Mouse (Mus musculus) urinary bladder, postnatal 0 days (tissue): ENCODE results near the gene Dupd1. TPM values are rescaled to one million over a fixed set of nuclear protein-coding genes. Genes with fewer than 3 reads are reported as not detected.

ENCODE experiments used
- polyA plus RNA-seq: library from polyadenylated mRNA; unstranded; fragments of >200 nt; fragmentation: Nextera tagmentation; extraction: Ambion mirVana; gene quantifications from 2 replicates; pipeline ENCODE4 v1.2.1, GENCODE M21; 2015

Gene Dupd1
- polyA plus RNA-seq = 0.17 TPM in 1 of 2 replicates, not detected in the other

DNA sequence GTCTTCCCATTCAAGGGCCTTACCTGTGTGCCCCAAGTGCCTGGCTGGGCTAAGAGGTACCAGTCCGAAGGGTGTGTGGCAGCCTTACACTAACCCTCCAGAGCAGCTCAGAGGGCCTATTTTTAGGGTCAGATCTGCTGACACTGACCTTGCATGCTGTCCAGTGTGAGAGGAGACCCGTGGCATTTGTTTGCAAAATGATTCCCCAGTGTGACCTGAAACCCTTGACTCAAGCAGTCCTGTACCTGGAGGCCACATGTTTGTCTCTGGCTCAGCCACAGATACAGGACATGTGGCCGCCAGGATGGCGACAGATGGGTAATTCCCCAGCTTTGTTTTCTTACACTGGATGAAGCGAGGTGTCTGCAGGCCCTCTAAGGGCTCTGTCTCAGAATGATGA, at the start of gene Dupd1:
Gene Dupd1, minus strand, starts transcription at position 91 of the 400 bp plus-strand sequence.

DNA sequence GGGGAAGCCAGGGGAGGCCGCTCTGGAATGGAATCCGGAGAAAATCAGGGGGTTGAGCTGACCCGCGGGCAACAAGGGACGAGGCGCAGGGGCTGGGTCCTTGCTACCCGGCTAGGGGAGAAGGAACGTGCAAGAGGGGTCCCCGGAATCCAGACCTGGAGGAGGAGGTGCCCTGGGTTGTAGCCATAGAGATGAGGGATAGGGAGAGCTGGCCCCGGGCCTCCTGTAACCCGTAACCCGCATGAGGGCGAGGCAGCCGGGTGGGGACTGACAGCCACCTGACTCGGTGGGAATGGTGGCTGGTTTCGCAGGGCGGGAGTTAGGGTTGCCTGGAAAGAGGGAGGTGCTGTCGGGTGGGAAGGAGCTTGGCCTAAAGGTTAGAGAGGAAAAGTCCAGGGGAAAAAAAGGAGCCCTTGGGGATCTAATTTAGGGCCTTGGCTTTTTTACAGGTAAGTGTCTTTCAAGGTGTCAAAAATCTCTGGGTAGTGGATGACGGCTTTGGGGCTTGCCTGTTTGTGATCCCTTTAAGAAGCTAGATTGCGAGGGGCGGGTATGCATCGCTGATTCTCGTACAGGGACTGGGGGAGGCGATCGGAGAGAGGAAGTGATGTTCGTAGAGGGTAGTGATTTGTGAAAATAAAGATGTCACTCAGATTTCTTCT, 36.6 kb upstream of the Dupd1 start, which contains the start of gene Dusp13:
Gene Dusp13, minus strand, starts transcription at position 301 of the 662 bp plus-strand sequence.

DNA sequence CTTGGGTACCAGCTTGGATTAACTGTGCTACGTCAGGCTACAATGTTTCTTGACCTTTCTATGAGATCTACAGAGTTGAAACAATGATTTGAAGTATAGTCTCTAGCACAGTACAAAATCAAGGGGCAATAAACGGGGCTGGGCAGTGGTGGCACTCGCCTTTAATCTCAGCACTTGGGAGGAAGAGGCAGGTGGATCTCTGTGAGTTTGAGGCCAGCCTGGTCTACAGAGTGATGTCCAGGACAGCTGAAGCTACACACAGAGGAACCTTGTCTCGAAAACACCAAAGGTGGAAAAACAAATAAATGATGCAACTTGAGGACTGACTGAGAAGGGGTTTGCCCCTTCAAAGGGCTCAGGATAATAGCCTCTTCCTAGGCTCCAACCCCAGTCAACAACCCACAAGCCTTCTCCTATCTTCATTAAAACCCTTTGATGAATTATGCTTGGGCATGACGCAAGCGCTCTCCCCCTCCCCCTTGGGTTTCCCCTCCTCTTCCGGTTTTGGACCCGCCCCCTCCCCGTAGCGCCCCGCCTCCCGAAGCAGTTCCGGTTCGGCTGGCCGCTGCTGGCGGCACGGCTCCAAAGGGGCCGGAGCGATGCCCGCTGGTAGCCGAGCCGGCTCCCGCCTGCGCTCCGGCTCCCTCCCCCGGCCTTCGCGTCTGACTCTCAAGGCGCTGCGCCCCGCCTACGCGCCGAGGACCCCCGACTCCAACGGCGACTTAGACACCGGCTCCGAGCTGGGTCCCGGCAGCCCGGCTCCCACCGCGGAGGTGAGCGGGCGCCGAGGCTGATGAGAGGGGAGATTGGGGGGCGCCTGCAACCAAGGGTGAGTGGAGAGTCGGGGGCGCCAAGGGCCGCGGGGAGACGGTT, 35.9 kb upstream of the Dupd1 start, which contains the start of gene Samd8:
Gene Samd8, plus strand, starts transcription at position 524 of the 873 bp plus-strand sequence.

Other genes with a start within 250 kb of the Dupd1 start
- gene Kat6b, start 233.1 kb downstream of the Dupd1 start, polyA plus RNA-seq = 5.6 and 6.6 TPM in 2 replicates
- gene Samd8, start 36.0 kb upstream of the Dupd1 start, polyA plus RNA-seq = 6.8 and 8.3 TPM in 2 replicates
- gene Dusp13, start 36.6 kb upstream of the Dupd1 start, polyA plus RNA-seq = 0.33 TPM in 1 of 2 replicates, not detected in the other
- gene Vdac2, start 110.7 kb upstream of the Dupd1 start, polyA plus RNA-seq = 285 and 313 TPM in 2 replicates
- gene Comtd1, start 134.4 kb upstream of the Dupd1 start, polyA plus RNA-seq = 19.0 and 20.9 TPM in 2 replicates